Mouse (Mus musculus): ENCODE data around the gene Tmem69. TPM values are rescaled to one million over a fixed set of nuclear protein-coding genes. Genes with fewer than 3 reads are reported as not detected.
A peak's percentile ranks its signal among the peaks of the same experiment; 100 is the strongest.

Tmem69 gene
- polyA plus RNA-seq, 1 experiment, result 11.8 TPM

GRCm38 (mm10) chr4:116537737-116538136, 18.0 kb downstream of the Tmem69 start:
- Histone ChIP-seq H3ac (ENCODE audit: control insufficient read depth, insufficient read length, low read depth) (no peak overlapping the region), H3K79me3 (ENCODE audit: low read depth) (no peaks in the 10 kb centered on the region), H3K4me3 (ENCODE audit: insufficient read depth, poor library complexity, severe bottlenecking) (no peak overlapping the region), H3K27me3 (ENCODE audit: control insufficient read depth, insufficient read depth, insufficient read length) (no peaks in the 10 kb centered on the region), H3K36me3 (ENCODE audit: control insufficient read depth, insufficient read depth) (no peaks in the 10 kb centered on the region), H3K79me2 (ENCODE audit: control insufficient read depth, insufficient read depth) (no peaks in the 10 kb centered on the region)
- TF ChIP-seq MAX (IDR thresholded peaks at IDR 0.05), result no peak
- no peak for TF ChIP-seq USF1 (IDR thresholded peaks at IDR 0.05; ENCODE audit: low read depth)
- TF ChIP-seq CTCF (IDR thresholded peaks at IDR 0.05; ENCODE audit: control insufficient read depth, insufficient read depth, insufficient read length), result no peak
- no peak for TF ChIP-seq MYOD1 (IDR thresholded peaks at IDR 0.05; ENCODE audit: control insufficient read depth, insufficient read length, low read depth)
- no peak for TF ChIP-seq FOSL1 (IDR thresholded peaks at IDR 0.05; ENCODE audit: insufficient read depth, low read length, poor library complexity, severe bottlenecking)
- no peak for TF ChIP-seq CEBPB (IDR thresholded peaks at IDR 0.05; ENCODE audit: low read depth)
- no peak for TF ChIP-seq MYOG (IDR thresholded peaks at IDR 0.05; ENCODE audit: control insufficient read depth, extremely low read depth, insufficient read length)

- H3ac ChIP-seq (ENCODE audit: control insufficient read depth, insufficient read length, low read depth), result no peak overlapping the region
- H3K36me3 ChIP-seq (ENCODE audit: control insufficient read depth, insufficient read depth), result no peaks in the 10 kb centered on the region
- H3K79me2 ChIP-seq (ENCODE audit: control insufficient read depth, insufficient read depth), result no peaks in the 10 kb centered on the region
- H3K79me3 ChIP-seq (ENCODE audit: low read depth), result no peaks in the 10 kb centered on the region
- no peaks in the 10 kb centered on the region for H3K27me3 ChIP-seq (ENCODE audit: control insufficient read depth, insufficient read depth, insufficient read length)
- TF ChIP-seq MYOG (IDR thresholded peaks at IDR 0.05; ENCODE audit: control insufficient read depth, extremely low read depth, insufficient read length) (no peak), MYOD1 (IDR thresholded peaks at IDR 0.05; ENCODE audit: control insufficient read depth, insufficient read length, low read depth) (no peak), FOSL1 (IDR thresholded peaks at IDR 0.05; ENCODE audit: insufficient read depth, low read length, poor library complexity, severe bottlenecking) (no peak), CTCF (IDR thresholded peaks at IDR 0.05; ENCODE audit: control insufficient read depth, insufficient read depth, insufficient read length) (no peak), CEBPB (IDR thresholded peaks at IDR 0.05; ENCODE audit: low read depth) (no peak), USF1 (IDR thresholded peaks at IDR 0.05; ENCODE audit: low read depth) (no peak), MAX (IDR thresholded peaks at IDR 0.05) (no peak)
- no peak overlapping the region for H3K4me3 ChIP-seq (ENCODE audit: insufficient read depth, poor library complexity, severe bottlenecking)
Observed at GRCm38 (mm10) chr4:116536351-116536750, 19.4 kb downstream of the Tmem69 start.

GRCm38 (mm10) chr4:116531109-116531508, 24.6 kb downstream of the Tmem69 start:
- Histone ChIP-seq H3K27me3 (ENCODE audit: control insufficient read depth, insufficient read depth, insufficient read length) (no peaks in the 10 kb centered on the region), H3ac (ENCODE audit: control insufficient read depth, insufficient read length, low read depth) (no peak overlapping the region), H3K4me3 (ENCODE audit: insufficient read depth, poor library complexity, severe bottlenecking) (no peak overlapping the region), H3K79me2 (ENCODE audit: control insufficient read depth, insufficient read depth) (no peaks in the 10 kb centered on the region), H3K36me3 (ENCODE audit: control insufficient read depth, insufficient read depth) (peaks cover 4% of the 10 kb centered on the region), H3K79me3 (ENCODE audit: low read depth) (no peaks in the 10 kb centered on the region)
- TF ChIP-seq CTCF (IDR thresholded peaks at IDR 0.05; ENCODE audit: control insufficient read depth, insufficient read depth, insufficient read length) (no peak), MYOD1 (IDR thresholded peaks at IDR 0.05; ENCODE audit: control insufficient read depth, insufficient read length, low read depth) (no peak), CEBPB (IDR thresholded peaks at IDR 0.05; ENCODE audit: low read depth) (no peak), MAX (IDR thresholded peaks at IDR 0.05) (no peak), USF1 (IDR thresholded peaks at IDR 0.05; ENCODE audit: low read depth) (no peak), FOSL1 (IDR thresholded peaks at IDR 0.05; ENCODE audit: insufficient read depth, low read length, poor library complexity, severe bottlenecking) (no peak), MYOG (IDR thresholded peaks at IDR 0.05; ENCODE audit: control insufficient read depth, extremely low read depth, insufficient read length) (no peak)

- Histone ChIP-seq H3K36me3 (ENCODE audit: control insufficient read depth, insufficient read depth) (no peaks in the 10 kb centered on the region), H3K79me3 (ENCODE audit: low read depth) (no peaks in the 10 kb centered on the region), H3K4me3 (ENCODE audit: insufficient read depth, poor library complexity, severe bottlenecking) (peak within 1 kb of the TSS; percentile 43)
Observed at GRCm38 (mm10) chr4:116507425-116508218, 48.1 kb downstream of the Tmem69 start, which contains the start of gene Ipp. TSS of gene Ipp (plus strand) at chr4:116507549.

GRCm38 (mm10) chr4:116506886-116507424, 48.8 kb downstream of the Tmem69 start:
- H3K79me2 ChIP-seq (ENCODE audit: control insufficient read depth, insufficient read depth), result peaks cover 5% of the 10 kb centered on the region

More at GRCm38 (mm10) chr4:116507425-116508218, 48.1 kb downstream of the Tmem69 start, which contains the start of gene Ipp:
- Histone ChIP-seq H3K79me2 (ENCODE audit: control insufficient read depth, insufficient read depth) (peaks cover 5% of the 10 kb centered on the region), H3ac (ENCODE audit: control insufficient read depth, insufficient read length, low read depth) (peak within 1 kb of the TSS; percentile 62), H3K27me3 (ENCODE audit: control insufficient read depth, insufficient read depth, insufficient read length) (no peaks in the 10 kb centered on the region)
- TF ChIP-seq USF1 (IDR thresholded peaks at IDR 0.05; ENCODE audit: low read depth) (no peak), MYOD1 (IDR thresholded peaks at IDR 0.05; ENCODE audit: control insufficient read depth, insufficient read length, low read depth) (peak; percentile 8), MAX (IDR thresholded peaks at IDR 0.05) (peak; percentile 47)

More at GRCm38 (mm10) chr4:116506886-116507424, 48.8 kb downstream of the Tmem69 start:
- TF ChIP-seq USF1 (IDR thresholded peaks at IDR 0.05; ENCODE audit: low read depth) (peak; percentile 9), MAX (IDR thresholded peaks at IDR 0.05) (no peak)
- H3K27me3 ChIP-seq (ENCODE audit: control insufficient read depth, insufficient read depth, insufficient read length), result no peaks in the 10 kb centered on the region
- peak overlapping the region; percentile 43 for H3K4me3 ChIP-seq (ENCODE audit: insufficient read depth, poor library complexity, severe bottlenecking)
- peak overlapping the region; percentile 55 for H3ac ChIP-seq (ENCODE audit: control insufficient read depth, insufficient read length, low read depth)
- no peaks in the 10 kb centered on the region for H3K36me3 ChIP-seq (ENCODE audit: control insufficient read depth, insufficient read depth)
- no peaks in the 10 kb centered on the region for H3K79me3 ChIP-seq (ENCODE audit: low read depth)

Other genes starting within 250 kb of the Tmem69 start
- 40.5 TPM for gene Mast2, start 91.8 kb downstream of the Tmem69 start, polyA plus RNA-seq (2012; fragmentation: generic; extraction: Trizol)
- 5.0 TPM for gene Ipp, start 48.4 kb downstream of the Tmem69 start, polyA plus RNA-seq (2012; fragmentation: generic; extraction: Trizol)
- gene Gpbp1l1, start 1.7 kb upstream of the Tmem69 start, polyA plus RNA-seq (2012; fragmentation: generic; extraction: Trizol), result 13.0 TPM
- gene Ccdc17, start 40.7 kb upstream of the Tmem69 start, polyA plus RNA-seq (2012; fragmentation: generic; extraction: Trizol), result 0.20 TPM
- gene Nasp, start 72.0 kb upstream of the Tmem69 start, polyA plus RNA-seq (2012; fragmentation: generic; extraction: Trizol), result 79.1 TPM
- 737 TPM for gene Akr1a1, start 95.7 kb upstream of the Tmem69 start, polyA plus RNA-seq (2012; fragmentation: generic; extraction: Trizol)
- 459 TPM for gene Prdx1, start 129.6 kb upstream of the Tmem69 start, polyA plus RNA-seq (2012; fragmentation: generic; extraction: Trizol)
- 12.5 TPM for gene Mmachc, start 152.5 kb upstream of the Tmem69 start, polyA plus RNA-seq (2012; fragmentation: generic; extraction: Trizol)
- gene Ccdc163, start 152.6 kb upstream of the Tmem69 start, polyA plus RNA-seq (2012; fragmentation: generic; extraction: Trizol), result 22.0 TPM
- gene Tesk2, start 165.0 kb upstream of the Tmem69 start, polyA plus RNA-seq (2012; fragmentation: generic; extraction: Trizol), result 12.0 TPM

Measured in C2C12 (cell line).